Mouse (Mus musculus): ENCODE results near the gene 1700088E04Rik. TPM values are rescaled to one million over a fixed set of nuclear protein-coding genes. Genes with fewer than 3 reads are reported as not detected.

Gene 1700088E04Rik
- polyA plus RNA-seq, 1 experiment from 2014 or later, result 0.96 TPM

- no peaks in the 10 kb centered on the region for H3K27me3 ChIP-seq (ENCODE audit: control insufficient read depth, insufficient read depth, low read depth, low read length)
- no peaks in the 10 kb centered on the region for H3K36me3 ChIP-seq (ENCODE audit: control insufficient read depth, insufficient read depth)
- no peak for ATAC-seq (ENCODE audit: low read depth)
- H3K9me3 ChIP-seq (replicated peaks; ENCODE audit: control insufficient read depth, low read length), result no peaks in the 10 kb centered on the region
- no peak overlapping the region for H3K27ac ChIP-seq (ENCODE audit: low read length)
- no peak overlapping the region for H3K4me2 ChIP-seq (ENCODE audit: low read depth, low read length)
- no peak overlapping the region for H3K4me3 ChIP-seq (ENCODE audit: low read depth, low read length)
- peaks cover 6% of the 10 kb centered on the region for H3K4me1 ChIP-seq (ENCODE audit: control insufficient read depth, low read depth, low read length)
- WGBS (ENCODE audit: insufficient replicate concordance), result 61% methylated on average over 11 of the region's 11 CpGs
- H3K9ac ChIP-seq (ENCODE audit: low read depth, low read length), result no peak overlapping the region
Measured at GRCm38 (mm10) chr15:79135783-79136575, 5.1 kb downstream of the 1700088E04Rik start.

GRCm38 (mm10) chr15:79135332-79135731 is 5.7 kb downstream of the 1700088E04Rik start:
- Histone ChIP-seq H3K36me3 (ENCODE audit: control insufficient read depth, insufficient read depth) (no peaks in the 10 kb centered on the region), H3K4me2 (ENCODE audit: low read depth, low read length) (no peak overlapping the region), H3K4me1 (ENCODE audit: control insufficient read depth, low read depth, low read length) (no peaks in the 10 kb centered on the region), H3K27me3 (ENCODE audit: control insufficient read depth, insufficient read depth, low read depth, low read length) (no peaks in the 10 kb centered on the region), H3K9ac (ENCODE audit: low read depth, low read length) (no peak overlapping the region), H3K4me3 (ENCODE audit: low read depth, low read length) (no peak overlapping the region), H3K27ac (ENCODE audit: low read length) (no peak overlapping the region), H3K9me3 (replicated peaks; ENCODE audit: control insufficient read depth, low read length) (no peaks in the 10 kb centered on the region)
- ATAC-seq (ENCODE audit: low read depth), result no peak
- 64% methylated on average over 9 of the region's 9 CpGs for WGBS (ENCODE audit: insufficient replicate concordance)

GRCm38 (mm10) chr15:79134496-79135270 is 6.4 kb downstream of the 1700088E04Rik start:
- H3K4me2 ChIP-seq (ENCODE audit: low read depth, low read length), result no peak overlapping the region
- 66% methylated on average over 9 of the region's 9 CpGs for WGBS (ENCODE audit: insufficient replicate concordance)

GRCm38 (mm10) chr15:79133191-79133661 is 7.8 kb downstream of the 1700088E04Rik start:
- WGBS (ENCODE audit: insufficient replicate concordance), result 70% methylated on average over 6 of the region's 6 CpGs
- no peaks in the 10 kb centered on the region for H3K4me1 ChIP-seq (ENCODE audit: control insufficient read depth, low read depth, low read length)
- H3K27ac ChIP-seq (ENCODE audit: low read length), result no peak overlapping the region
- H3K9me3 ChIP-seq (replicated peaks; ENCODE audit: control insufficient read depth, low read length), result no peaks in the 10 kb centered on the region
- no peak for ATAC-seq (ENCODE audit: low read depth)
- H3K9ac ChIP-seq (ENCODE audit: low read depth, low read length), result no peak overlapping the region
- H3K27me3 ChIP-seq (ENCODE audit: control insufficient read depth, insufficient read depth, low read depth, low read length), result no peaks in the 10 kb centered on the region
- no peaks in the 10 kb centered on the region; the same call in 1 of the 2 replicates for H3K36me3 ChIP-seq (ENCODE audit: control insufficient read depth, insufficient read depth)
- no peak overlapping the region for H3K4me3 ChIP-seq (ENCODE audit: low read depth, low read length)
- H3K4me2 ChIP-seq (ENCODE audit: low read depth, low read length), result no peak overlapping the region

More at GRCm38 (mm10) chr15:79134496-79135270, 6.4 kb downstream of the 1700088E04Rik start:
- ATAC-seq (ENCODE audit: low read depth), result no peak
- H3K36me3 ChIP-seq (ENCODE audit: control insufficient read depth, insufficient read depth), result no peaks in the 10 kb centered on the region
- H3K9ac ChIP-seq (ENCODE audit: low read depth, low read length), result no peak overlapping the region
- H3K4me1 ChIP-seq (ENCODE audit: control insufficient read depth, low read depth, low read length), result no peaks in the 10 kb centered on the region
- H3K27me3 ChIP-seq (ENCODE audit: control insufficient read depth, insufficient read depth, low read depth, low read length), result no peaks in the 10 kb centered on the region
- H3K4me3 ChIP-seq (ENCODE audit: low read depth, low read length), result no peak overlapping the region
- H3K27ac ChIP-seq (ENCODE audit: low read length), result no peak overlapping the region
- no peaks in the 10 kb centered on the region for H3K9me3 ChIP-seq (replicated peaks; ENCODE audit: control insufficient read depth, low read length)

DNA sequence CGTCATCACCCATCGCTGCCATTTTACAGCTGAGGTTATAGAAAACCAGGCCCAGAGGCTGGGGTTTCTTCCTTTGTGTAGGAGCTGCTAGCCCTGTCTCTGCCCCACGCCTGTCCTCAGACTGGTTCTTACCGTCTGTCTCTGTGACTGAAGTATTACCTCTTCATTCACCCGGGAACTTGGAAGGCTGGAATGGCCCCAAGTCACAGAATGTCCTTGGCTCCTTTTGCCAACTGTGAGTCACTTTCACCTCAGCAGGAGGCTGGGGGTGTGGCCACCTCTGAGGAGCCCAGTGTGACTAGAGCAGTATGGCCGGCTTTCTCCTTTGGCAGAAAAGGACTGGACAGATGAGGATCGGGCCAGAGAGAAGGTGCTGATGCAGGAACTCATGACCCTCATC is 9.6 kb downstream of the 1700088E04Rik start:
- Histone ChIP-seq H3K9ac (ENCODE audit: low read depth, low read length) (no peak overlapping the region), H3K27me3 (ENCODE audit: control insufficient read depth, insufficient read depth, low read depth, low read length) (no peaks in the 10 kb centered on the region), H3K4me1 (ENCODE audit: control insufficient read depth, low read depth, low read length) (no peaks in the 10 kb centered on the region), H3K4me3 (ENCODE audit: low read depth, low read length) (no peak overlapping the region), H3K9me3 (replicated peaks; ENCODE audit: control insufficient read depth, low read length) (no peaks in the 10 kb centered on the region), H3K36me3 (ENCODE audit: control insufficient read depth, insufficient read depth) (peaks cover 9% of the 10 kb centered on the region), H3K27ac (ENCODE audit: low read length) (no peak overlapping the region), H3K4me2 (ENCODE audit: low read depth, low read length) (no peak overlapping the region)
- ATAC-seq (ENCODE audit: low read depth), result no peak
- WGBS (ENCODE audit: insufficient replicate concordance), result 71% methylated on average over 7 of the region's 7 CpGs

DNA sequence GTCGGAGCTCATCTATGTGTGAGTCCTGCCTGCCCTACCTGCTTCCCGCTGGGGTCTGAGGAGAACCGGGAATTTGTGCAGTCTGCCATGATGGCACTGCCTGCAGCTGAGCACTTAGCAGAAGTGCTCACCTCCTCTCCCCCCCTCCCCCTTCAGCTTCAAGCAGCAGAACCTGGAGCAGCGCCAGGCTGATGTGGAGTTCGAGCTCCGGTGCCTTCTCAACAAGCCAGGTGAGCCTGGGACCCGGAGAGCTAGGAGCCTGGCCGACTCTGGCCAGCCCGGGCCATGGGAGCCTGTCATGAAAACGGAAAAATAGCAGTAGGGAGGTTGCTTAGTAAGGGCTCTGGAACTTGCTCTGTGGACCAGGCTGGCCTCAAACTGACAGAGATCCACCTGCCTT is 10.3 kb downstream of the 1700088E04Rik start:
- Histone ChIP-seq H3K27ac (ENCODE audit: low read length) (no peak overlapping the region), H3K4me2 (ENCODE audit: low read depth, low read length) (no peak overlapping the region), H3K9me3 (replicated peaks; ENCODE audit: control insufficient read depth, low read length) (no peaks in the 10 kb centered on the region), H3K4me3 (ENCODE audit: low read depth, low read length) (no peak overlapping the region), H3K27me3 (ENCODE audit: control insufficient read depth, insufficient read depth, low read depth, low read length) (no peaks in the 10 kb centered on the region), H3K4me1 (ENCODE audit: control insufficient read depth, low read depth, low read length) (no peaks in the 10 kb centered on the region), H3K36me3 (ENCODE audit: control insufficient read depth, insufficient read depth) (peaks cover 9% of the 10 kb centered on the region), H3K9ac (ENCODE audit: low read depth, low read length) (no peak overlapping the region)
- WGBS (ENCODE audit: insufficient replicate concordance), result 82% methylated on average over 10 of the region's 10 CpGs
- ATAC-seq (ENCODE audit: low read depth), result no peak

GRCm38 (mm10) chr15:79129311-79129710 is 11.7 kb downstream of the 1700088E04Rik start:
- Histone ChIP-seq H3K36me3 (ENCODE audit: control insufficient read depth, insufficient read depth) (peaks cover 9% of the 10 kb centered on the region), H3K9ac (ENCODE audit: low read depth, low read length) (no peak overlapping the region), H3K27me3 (ENCODE audit: control insufficient read depth, insufficient read depth, low read depth, low read length) (no peaks in the 10 kb centered on the region), H3K27ac (ENCODE audit: low read length) (no peak overlapping the region), H3K4me3 (ENCODE audit: low read depth, low read length) (no peak overlapping the region), H3K4me1 (ENCODE audit: control insufficient read depth, low read depth, low read length) (no peaks in the 10 kb centered on the region), H3K4me2 (ENCODE audit: low read depth, low read length) (no peak overlapping the region), H3K9me3 (replicated peaks; ENCODE audit: control insufficient read depth, low read length) (no peaks in the 10 kb centered on the region)
- ATAC-seq (ENCODE audit: low read depth), result no peak
- WGBS (ENCODE audit: insufficient replicate concordance), result 67% methylated on average over 7 of the region's 7 CpGs

GRCm38 (mm10) chr15:79128208-79128607 is 12.8 kb downstream of the 1700088E04Rik start:
- peaks cover 9% of the 10 kb centered on the region for H3K36me3 ChIP-seq (ENCODE audit: control insufficient read depth, insufficient read depth)
- 84% methylated on average over 5 of the region's 5 CpGs for WGBS (ENCODE audit: insufficient replicate concordance)
- H3K9ac ChIP-seq (ENCODE audit: low read depth, low read length), result no peak overlapping the region
- H3K4me3 ChIP-seq (ENCODE audit: low read depth, low read length), result no peak overlapping the region
- H3K9me3 ChIP-seq (replicated peaks; ENCODE audit: control insufficient read depth, low read length), result no peaks in the 10 kb centered on the region
- ATAC-seq (ENCODE audit: low read depth), result no peak
- H3K4me1 ChIP-seq (ENCODE audit: control insufficient read depth, low read depth, low read length), result no peaks in the 10 kb centered on the region
- H3K27ac ChIP-seq (ENCODE audit: low read length), result no peak overlapping the region
- no peak overlapping the region for H3K4me2 ChIP-seq (ENCODE audit: low read depth, low read length)
- H3K27me3 ChIP-seq (ENCODE audit: control insufficient read depth, insufficient read depth, low read depth, low read length), result no peaks in the 10 kb centered on the region

DNA sequence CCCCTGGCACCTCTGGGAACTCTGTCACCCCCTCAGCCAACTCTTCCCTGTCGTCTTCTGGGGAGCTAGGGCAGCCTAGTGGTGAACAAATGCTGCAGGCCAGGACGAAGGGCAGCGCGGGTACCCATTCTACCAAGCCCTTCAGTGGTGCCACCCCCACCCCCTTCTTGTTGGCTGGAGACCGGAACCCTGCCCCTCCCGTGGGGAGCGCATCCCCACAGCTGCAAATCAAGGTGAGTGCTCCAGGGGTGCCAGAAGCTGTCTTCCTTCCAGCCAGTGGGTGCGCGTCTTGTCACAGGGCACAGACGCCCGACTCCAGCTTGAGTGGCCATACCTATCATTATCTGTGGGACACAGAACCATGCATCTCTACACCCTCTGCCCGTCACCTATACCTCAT is 14.0 kb downstream of the 1700088E04Rik start:
- no peak for ATAC-seq (ENCODE audit: low read depth)
- no peaks in the 10 kb centered on the region for H3K4me1 ChIP-seq (ENCODE audit: control insufficient read depth, low read depth, low read length)
- no peak overlapping the region for H3K9ac ChIP-seq (ENCODE audit: low read depth, low read length)
- no peaks in the 10 kb centered on the region for H3K9me3 ChIP-seq (replicated peaks; ENCODE audit: control insufficient read depth, low read length)
- 81% methylated on average over 12 of the region's 12 CpGs for WGBS (ENCODE audit: insufficient replicate concordance)
- no peak overlapping the region for H3K27ac ChIP-seq (ENCODE audit: low read length)
- H3K36me3 ChIP-seq (ENCODE audit: control insufficient read depth, insufficient read depth), result peaks cover 9% of the 10 kb centered on the region
- no peaks in the 10 kb centered on the region for H3K27me3 ChIP-seq (ENCODE audit: control insufficient read depth, insufficient read depth, low read depth, low read length)
- no peak overlapping the region for H3K4me2 ChIP-seq (ENCODE audit: low read depth, low read length)
- H3K4me3 ChIP-seq (ENCODE audit: low read depth, low read length), result no peak overlapping the region
